Mouse (Mus musculus) stomach, postnatal 0 days (tissue): ENCODE measurements around the gene Bsx.

Experiments used
- CTCF ChIP-seq: IDR thresholded peaks from 2 replicates; pipeline ENCODE4 v1.5.1; 2016; ENCODE audit warnings: antibody characterized with exemption, low read depth, mild to moderate bottlenecking, moderate library complexity
- EP300 ChIP-seq: optimal IDR thresholded peaks from 2 replicates; pipeline ENCODE3; 2016; ENCODE audit warnings: antibody characterized with exemption

DNA sequence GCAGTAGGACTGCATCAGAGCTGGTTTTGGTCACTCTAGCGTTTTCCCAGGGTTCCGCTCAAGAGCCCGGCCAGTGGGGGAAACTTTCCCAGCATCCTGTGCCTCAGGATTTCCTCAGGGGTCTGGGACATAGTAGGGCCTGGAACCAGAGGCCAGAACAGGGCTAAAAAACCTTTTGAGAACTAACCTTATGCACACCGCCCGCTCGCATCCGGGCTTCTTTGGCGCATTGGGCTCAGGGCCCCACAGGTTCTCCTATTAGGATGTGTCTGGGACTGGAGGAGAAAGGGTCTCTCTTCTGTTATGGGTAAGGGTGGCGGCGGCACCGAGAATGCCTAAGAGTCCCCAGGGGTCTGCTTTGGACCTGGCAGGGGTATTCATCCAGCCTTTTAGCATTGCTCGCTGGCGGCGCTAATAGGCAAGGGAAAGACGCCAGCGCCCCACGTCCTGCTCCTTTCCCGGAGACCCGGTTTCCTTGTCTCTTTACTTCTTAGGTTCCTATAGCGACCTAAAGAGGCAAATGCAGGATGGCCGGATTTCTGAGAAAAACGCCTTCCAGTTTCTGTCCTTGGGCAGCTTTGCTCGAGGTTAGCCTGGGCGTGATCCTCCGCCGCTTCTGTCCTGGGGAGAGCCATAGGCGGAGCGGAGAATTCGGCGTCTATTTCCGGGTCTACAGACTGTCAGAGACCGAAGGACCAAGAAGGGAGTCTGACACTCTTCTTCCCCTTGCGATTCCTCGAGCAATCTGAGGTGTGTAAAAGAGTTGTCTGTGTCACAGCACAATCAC is 2.4 kb upstream of the Bsx start:
- no peak for TF ChIP-seq CTCF
- no peak for TF ChIP-seq EP300
